Mouse (Mus musculus): ENCODE results near the gene Gm20388. TPM values are rescaled to one million over a fixed set of nuclear protein-coding genes. Genes with fewer than 3 reads are reported as not detected.

Gm20388 gene
- polyA plus RNA-seq, 1 experiment from 2014 or later = 5.5 TPM

- Histone ChIP-seq H3K4me2 (no peak overlapping the region), H3K9me3 (no peaks in the 10 kb centered on the region), H3K27me3 (no peaks in the 10 kb centered on the region), H3K27ac (no peak overlapping the region), H3K9ac (no peak overlapping the region), H3K4me1 (peaks cover 8% of the 10 kb centered on the region; the same call in 1 of the 2 replicates), H3K4me3 (no peak overlapping the region), H3K36me3 (no peaks in the 10 kb centered on the region)
- no peak for ATAC-seq (ENCODE audit: borderline replicate concordance, extremely low read depth, low FRiP score, low TSS enrichment)
- 65% methylated on average over 12 of the region's 12 CpGs for WGBS
Observed at GRCm38 (mm10) chr8:122198378-122199025, 2287.9 kb downstream of the Gm20388 start.

- Histone ChIP-seq H3K27me3 (no peaks in the 10 kb centered on the region), H3K9me3 (no peaks in the 10 kb centered on the region), H3K4me3 (no peak overlapping the region), H3K9ac (no peak overlapping the region), H3K4me2 (no peak overlapping the region), H3K4me1 (peaks cover 5% of the 10 kb centered on the region; the same call in 1 of the 2 replicates), H3K36me3 (no peaks in the 10 kb centered on the region), H3K27ac (no peak overlapping the region)
- no peak for ATAC-seq (ENCODE audit: borderline replicate concordance, extremely low read depth, low FRiP score, low TSS enrichment)
- WGBS = 57% methylated on average over 9 of the region's 9 CpGs
Observed at GRCm38 (mm10) chr8:122199191-122199590, 2288.6 kb downstream of the Gm20388 start.

GRCm38 (mm10) chr8:122199841-122200240 lies 2289.2 kb downstream of the Gm20388 start:
- WGBS = 76% methylated on average over 4 of the region's 4 CpGs
- H3K27ac ChIP-seq = no peak overlapping the region
- H3K4me2 ChIP-seq = no peak overlapping the region
- no peaks in the 10 kb centered on the region for H3K27me3 ChIP-seq
- ATAC-seq (ENCODE audit: borderline replicate concordance, extremely low read depth, low FRiP score, low TSS enrichment) = no peak
- H3K9ac ChIP-seq = no peak overlapping the region
- no peaks in the 10 kb centered on the region for H3K9me3 ChIP-seq
- no peak overlapping the region for H3K4me3 ChIP-seq
- no peaks in the 10 kb centered on the region for H3K36me3 ChIP-seq
- H3K4me1 ChIP-seq = no peaks in the 10 kb centered on the region

- Histone ChIP-seq H3K27me3 (0 out of 2 replicates have a peak, but pooled peaks cover 4% of the 10 kb centered on the region), H3K9me3 (no peaks in the 10 kb centered on the region), H3K36me3 (no peaks in the 10 kb centered on the region), H3K4me3 (no peak overlapping the region), H3K4me2 (no peak overlapping the region), H3K4me1 (no peaks in the 10 kb centered on the region), H3K9ac (no peak overlapping the region), H3K27ac (no peak overlapping the region)
- WGBS = 74% methylated on average over 3 of the region's 3 CpGs
- ATAC-seq (ENCODE audit: borderline replicate concordance, extremely low read depth, low FRiP score, low TSS enrichment) = no peak
Observed at GRCm38 (mm10) chr8:122211591-122211990, 2300.9 kb downstream of the Gm20388 start.

DNA sequence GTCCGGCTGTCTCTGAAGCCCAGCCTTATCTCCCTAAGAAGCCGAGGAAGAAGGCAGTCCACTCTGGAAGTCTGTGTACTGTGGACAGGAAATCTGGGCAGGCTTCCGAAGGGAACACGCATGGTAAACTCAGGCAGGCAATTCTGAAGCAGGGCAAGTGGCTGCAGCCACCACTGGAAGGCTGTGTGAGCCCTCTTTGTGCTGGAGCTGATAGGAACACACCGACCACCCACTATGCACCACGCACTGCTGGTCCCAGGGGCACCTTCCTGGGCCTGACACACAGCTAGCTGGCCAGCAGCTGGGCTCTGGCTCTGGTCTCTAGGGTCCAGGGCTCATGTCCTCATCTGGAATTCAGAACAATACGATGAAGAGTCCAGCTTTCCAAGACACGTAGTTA lies 2305.0 kb downstream of the Gm20388 start:
- Histone ChIP-seq H3K36me3 (no peaks in the 10 kb centered on the region), H3K9ac (no peak overlapping the region)
- WGBS = 52% methylated on average over 8 of the region's 8 CpGs

GRCm38 (mm10) chr8:122216433-122216832 lies 2305.8 kb downstream of the Gm20388 start:
- Histone ChIP-seq H3K4me2 (no peak overlapping the region), H3K27ac (no peak overlapping the region), H3K4me3 (no peak overlapping the region), H3K36me3 (no peaks in the 10 kb centered on the region), H3K4me1 (no peaks in the 10 kb centered on the region), H3K9me3 (no peaks in the 10 kb centered on the region), H3K9ac (no peak overlapping the region), H3K27me3 (0 out of 2 replicates have a peak, but pooled peaks cover 4% of the 10 kb centered on the region)
- no peak for ATAC-seq (ENCODE audit: borderline replicate concordance, extremely low read depth, low FRiP score, low TSS enrichment)
- 57% methylated on average over 6 of the region's 6 CpGs for WGBS

More for the DNA sequence above, 2305.0 kb downstream of the Gm20388 start:
- no peak for ATAC-seq (ENCODE audit: borderline replicate concordance, extremely low read depth, low FRiP score, low TSS enrichment)
- no peaks in the 10 kb centered on the region for H3K9me3 ChIP-seq
- H3K4me1 ChIP-seq = no peaks in the 10 kb centered on the region
- 0 out of 2 replicates have a peak, but pooled peaks cover 4% of the 10 kb centered on the region for H3K27me3 ChIP-seq
- no peak overlapping the region for H3K4me2 ChIP-seq
- H3K27ac ChIP-seq = no peak overlapping the region
- no peak overlapping the region for H3K4me3 ChIP-seq

- ATAC-seq (ENCODE audit: borderline replicate concordance, extremely low read depth, low FRiP score, low TSS enrichment) = no peak
- H3K36me3 ChIP-seq = no peaks in the 10 kb centered on the region
- no peak overlapping the region for H3K9ac ChIP-seq
- WGBS = 65% methylated on average over 10 of the region's 10 CpGs
- H3K9me3 ChIP-seq = no peaks in the 10 kb centered on the region
- H3K4me2 ChIP-seq = no peak overlapping the region
- H3K4me1 ChIP-seq = no peaks in the 10 kb centered on the region
- no peak overlapping the region for H3K27ac ChIP-seq
- no peak overlapping the region for H3K4me3 ChIP-seq
- 0 out of 2 replicates have a peak, but pooled peaks cover 4% of the 10 kb centered on the region for H3K27me3 ChIP-seq
Observed at GRCm38 (mm10) chr8:122217456-122218177, 2307.0 kb downstream of the Gm20388 start.

DNA sequence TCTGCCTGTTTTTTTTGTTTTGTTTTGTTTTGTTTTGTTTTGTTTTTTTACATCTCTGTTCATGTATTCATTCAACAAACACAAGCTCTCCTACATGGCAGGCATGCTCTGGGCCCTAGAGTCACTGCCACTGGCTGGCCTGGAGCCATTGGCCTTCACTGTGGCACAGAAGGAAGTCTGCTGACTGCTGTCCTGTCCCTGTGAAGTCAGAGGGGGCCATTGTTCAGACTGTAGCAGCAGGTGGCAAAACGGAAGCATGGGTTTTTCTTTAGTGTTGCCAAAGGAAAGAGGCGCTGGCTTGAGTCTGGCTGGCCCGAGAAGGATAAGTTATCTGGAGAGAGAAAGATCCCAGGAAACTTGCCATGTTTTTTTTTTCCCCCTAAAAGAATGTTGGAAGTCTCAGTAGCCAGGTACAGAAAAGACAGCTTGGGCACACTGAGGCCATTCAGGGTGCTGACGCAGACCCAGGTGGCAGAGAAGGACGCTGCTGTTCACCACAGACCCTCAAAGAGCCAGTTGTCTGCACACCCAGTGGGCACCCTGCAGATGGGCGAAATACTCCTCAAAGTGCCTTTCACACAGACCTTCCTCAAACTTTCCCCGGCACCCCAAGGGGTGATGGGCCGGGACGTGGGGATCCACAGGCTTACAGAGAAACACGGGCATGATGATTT lies 2313.5 kb downstream of the Gm20388 start:
- Histone ChIP-seq H3K9ac (no peak overlapping the region), H3K9me3 (no peaks in the 10 kb centered on the region), H3K4me2 (no peak overlapping the region), H3K27me3 (peaks cover 11% of the 10 kb centered on the region), H3K27ac (no peak overlapping the region), H3K4me3 (no peak overlapping the region), H3K36me3 (no peaks in the 10 kb centered on the region), H3K4me1 (no peaks in the 10 kb centered on the region)
- ATAC-seq (ENCODE audit: borderline replicate concordance, extremely low read depth, low FRiP score, low TSS enrichment) = no peak
- WGBS = 73% methylated on average over 10 of the region's 10 CpGs

DNA sequence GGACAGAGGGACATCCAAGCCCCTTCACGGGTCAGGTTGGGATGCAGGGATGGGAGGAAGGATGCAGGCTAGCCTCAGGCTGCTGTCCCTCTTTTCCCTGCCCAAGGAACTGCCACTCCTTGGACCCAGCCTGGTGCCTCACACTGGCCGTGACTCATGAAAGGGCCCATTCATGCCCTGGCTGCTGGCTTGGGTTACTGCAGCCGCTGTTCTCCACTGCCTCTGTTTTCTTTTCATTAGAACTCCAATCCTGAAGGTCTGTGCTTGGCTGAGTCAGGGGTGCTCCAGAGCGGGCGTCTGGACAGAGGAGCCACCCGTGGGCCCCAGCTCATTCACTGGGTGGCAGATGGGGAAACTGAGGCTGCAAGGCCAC lies 2314.0 kb downstream of the Gm20388 start:
- no peak overlapping the region for H3K4me2 ChIP-seq
- no peak overlapping the region for H3K4me3 ChIP-seq
- no peak overlapping the region for H3K9ac ChIP-seq
- ATAC-seq (ENCODE audit: borderline replicate concordance, extremely low read depth, low FRiP score, low TSS enrichment) = no peak
- H3K27me3 ChIP-seq = peaks cover 16% of the 10 kb centered on the region
- no peaks in the 10 kb centered on the region for H3K9me3 ChIP-seq
- H3K27ac ChIP-seq = no peak overlapping the region
- H3K4me1 ChIP-seq = peaks cover 2% of the 10 kb centered on the region; the same call in 1 of the 2 replicates
- 56% methylated on average over 6 of the region's 6 CpGs for WGBS
- no peaks in the 10 kb centered on the region for H3K36me3 ChIP-seq

DNA sequence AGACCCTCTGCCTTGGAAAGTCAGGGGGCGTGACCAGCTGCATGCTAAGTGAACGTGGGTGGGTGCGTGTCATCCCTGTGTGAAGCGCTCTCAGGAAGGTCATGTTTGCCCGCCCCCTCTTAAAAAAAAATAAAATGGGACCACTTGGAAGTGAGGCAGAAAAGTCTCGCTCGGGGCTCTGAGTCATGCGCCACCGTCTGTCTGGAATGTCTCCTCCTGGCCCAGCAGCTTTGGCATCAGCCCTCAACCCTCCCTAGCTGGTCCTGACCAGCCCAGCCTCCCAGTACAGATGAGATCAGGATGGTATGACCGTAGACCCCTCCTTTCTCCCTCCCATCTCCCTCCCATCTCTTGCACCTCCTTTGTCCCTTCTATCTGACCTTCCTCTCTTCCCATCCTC lies 2314.8 kb downstream of the Gm20388 start:
- Histone ChIP-seq H3K4me2 (no peak overlapping the region), H3K9ac (no peak overlapping the region), H3K36me3 (no peaks in the 10 kb centered on the region), H3K27me3 (peaks cover 24% of the 10 kb centered on the region), H3K27ac (no peak overlapping the region), H3K4me3 (no peak overlapping the region), H3K4me1 (peaks cover 9% of the 10 kb centered on the region), H3K9me3 (no peaks in the 10 kb centered on the region)
- ATAC-seq (ENCODE audit: borderline replicate concordance, extremely low read depth, low FRiP score, low TSS enrichment) = no peak
- WGBS = 47% methylated on average over 10 of the region's 10 CpGs

DNA sequence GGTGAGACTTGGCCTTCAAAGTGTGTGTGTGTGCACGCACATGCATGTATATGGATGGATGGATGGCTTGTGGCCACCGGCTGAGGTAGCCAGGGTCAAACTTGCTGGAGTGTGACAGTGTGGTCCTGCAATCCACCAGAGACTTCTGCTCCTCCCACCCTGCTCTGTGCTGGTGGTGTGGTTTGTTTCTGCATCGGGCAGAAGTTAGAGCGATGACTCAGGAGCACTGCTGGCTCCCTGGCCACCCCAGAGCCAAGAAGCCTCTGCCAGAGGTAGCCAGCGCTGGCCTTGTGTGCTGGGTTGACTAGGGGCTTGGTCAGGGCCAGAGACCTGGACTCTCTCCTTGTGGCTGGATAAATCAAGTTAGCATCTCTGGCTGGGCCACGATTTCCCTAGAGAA lies 2316.7 kb downstream of the Gm20388 start:
- Histone ChIP-seq H3K4me3 (no peak overlapping the region), H3K36me3 (no peaks in the 10 kb centered on the region), H3K27ac (no peak overlapping the region), H3K9me3 (no peaks in the 10 kb centered on the region), H3K27me3 (peaks cover 42% of the 10 kb centered on the region), H3K9ac (no peak overlapping the region), H3K4me1 (peaks cover 15% of the 10 kb centered on the region), H3K4me2 (no peak overlapping the region)
- ATAC-seq (ENCODE audit: borderline replicate concordance, extremely low read depth, low FRiP score, low TSS enrichment) = no peak
- WGBS = 78% methylated on average over 6 of the region's 6 CpGs

Measured in lung, embryonic 15.5 days (tissue).